16 mouse cellular contexts compared by ENCODE assay signal in genomic region chr7:101753492-101753891, GRCm38 (mm10).
"Had no signal": no experiment of that assay in that cellular context is flagged by ENCODE, and none has a peak within 500 bp of the region (broad histone marks: within the 10 kb centered on the region; RNA-seq: fewer than 3 reads in every experiment).

No protein-coding gene starts in this region.

- H3K4me3 ChIP-seq: neural tube, embryonic 12.5 days; neural tube, embryonic 13.5 days; neural tube, embryonic 15.5 days; stomach, embryonic 15.5 days had no signal

- DNase-seq: retina, postnatal 1 day; right cerebral cortex, adult 18-20 months; right cerebral cortex, postnatal 14 days; right cerebral cortex, postnatal 25 days; right cerebral cortex, postnatal 4 days; spleen, adult 18-20 months; thymus, adult 18-20 months; thymus, adult 2 months; thymus, postnatal 14 days; thymus, postnatal 25 days; thymus, postnatal 36 days; thymus, postnatal 4 days had no signal

- H3K27me3 ChIP-seq: neural tube, embryonic 12.5 days; neural tube, embryonic 13.5 days; neural tube, embryonic 15.5 days; stomach, embryonic 15.5 days had no signal

- H3K36me3 ChIP-seq: stomach, embryonic 15.5 days had no signal

- H3K4me2 ChIP-seq: neural tube, embryonic 12.5 days; neural tube, embryonic 13.5 days; neural tube, embryonic 15.5 days; stomach, embryonic 15.5 days had no signal
